Mouse (Mus musculus) small intestine, adult 2 months (tissue): ENCODE data around the gene Pih1d1.

Source experiments
- CTCF ChIP-seq: fragments of 200-500 bp; IDR thresholded peaks from 2 replicates; pipeline ENCODE4 v1.5.1; 2012; ENCODE audit warnings: low read depth, mild to moderate bottlenecking, control low read depth, inconsistent platforms, low read length, moderate library complexity, mixed read lengths; ENCODE audit not compliant: insufficient replicate concordance, insufficient read length; ENCODE audit errors: extremely low read depth
- POLR2A ChIP-seq: fragments of 200-500 bp; IDR thresholded peaks from 2 replicates; pipeline ENCODE4 v1.6.1; 2012; ENCODE audit warnings: low read depth, mild to moderate bottlenecking, control low read depth, inconsistent platforms, low read length, moderate library complexity

DNA sequence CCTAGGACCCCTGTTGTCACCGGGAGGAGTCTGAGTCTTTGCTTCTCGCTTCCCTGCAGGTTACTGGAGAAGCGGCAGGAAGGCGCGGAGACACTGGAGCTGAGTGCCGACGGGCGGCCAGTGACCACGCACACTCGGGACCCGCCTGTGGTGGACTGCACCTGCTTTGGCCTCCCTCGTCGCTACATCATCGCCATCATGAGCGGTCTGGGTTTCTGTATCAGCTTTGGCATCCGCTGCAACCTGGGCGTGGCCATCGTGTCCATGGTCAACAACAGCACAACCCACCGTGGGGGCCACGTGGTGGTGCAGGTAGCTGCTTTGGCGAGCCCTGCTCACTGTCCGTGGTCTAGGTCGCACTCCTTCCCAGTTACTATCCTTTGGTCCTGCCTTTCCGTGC lies 14.6 kb downstream of the Pih1d1 start:
- TF ChIP-seq POLR2A (no peak), CTCF (no peak)
